Mouse (Mus musculus) hematopoietic stem cell, adult 5-6 weeks (primary cell): ENCODE results near the gene Epo. TPM values are rescaled to one million over a fixed set of nuclear protein-coding genes. Genes with fewer than 3 reads are reported as not detected.

ENCODE experiments used
- ATAC-seq, 2 experiments: fragments of 125-278 bp in 1 of 2; replicated peaks in 1 of 2; 2 replicates each; pipeline ENCODE4 v1.8.0; 2016 to 2017; ENCODE audit warnings: inconsistent platforms in 2 of 2, mild to moderate bottlenecking in 2 of 2, moderate number of reproducible peaks in 2 of 2, low read depth in 1 of 2, moderate TSS enrichment in 1 of 2; ENCODE audit not compliant: low FRiP score in 2 of 2, poor library complexity in 2 of 2, severe bottlenecking in 2 of 2, insufficient read depth in 1 of 2, low TSS enrichment in 1 of 2
- total RNA-seq: library from RNA; stranded (forward); fragments of 172-1452, 232-1000 nt; gene quantifications from 2 replicates; pipeline ENCODE4 v1.2.3, GENCODE M21; 2017

Epo gene
- not detected in 2 replicates for total RNA-seq

GRCm38 (mm10) chr5:137533117-137533827 lies at the start of gene Epo, which contains the start of gene Gnb2:
Gene Epo (minus strand): TSS chr5:137533242.
Gene Gnb2 (minus strand): TSS chr5:137533510.
- ATAC-seq = peak; percentile 80 to 82

- ATAC-seq = no peak
These were observed 49.7 kb upstream of the Epo start for GRCm38 (mm10) chr5:137582702-137583101.

GRCm38 (mm10) chr5:137580246-137580645 lies 47.2 kb upstream of the Epo start:
- no peak for ATAC-seq

- no peak for ATAC-seq
These were observed 41.4 kb upstream of the Epo start for GRCm38 (mm10) chr5:137574470-137574901.

GRCm38 (mm10) chr5:137570691-137571586 lies 37.9 kb upstream of the Epo start:
- ATAC-seq = peak; percentile 61 to 66

- ATAC-seq = peak in 1 of 2 experiments; percentile 17; a peak in 1 of 4 replicates
These were observed 37.1 kb upstream of the Epo start for GRCm38 (mm10) chr5:137570181-137570580.

GRCm38 (mm10) chr5:137569665-137570064 lies 36.6 kb upstream of the Epo start, which contains the start of gene Tfr2:
Gene Tfr2 (plus strand): TSS chr5:137569840.
- peak; percentile 61 to 71 for ATAC-seq

GRCm38 (mm10) chr5:137569031-137569430 lies 36.0 kb upstream of the Epo start:
- no peak for ATAC-seq

GRCm38 (mm10) chr5:137568223-137568798 lies 35.3 kb upstream of the Epo start:
- no peak for ATAC-seq

GRCm38 (mm10) chr5:137566416-137566815 lies 33.4 kb upstream of the Epo start:
- ATAC-seq = no peak

GRCm38 (mm10) chr5:137565744-137566143 lies 32.7 kb upstream of the Epo start:
- ATAC-seq = no peak

GRCm38 (mm10) chr5:137562965-137563364 lies 29.9 kb upstream of the Epo start:
- no peak for ATAC-seq

- ATAC-seq = no peak
These were observed 28.5 kb upstream of the Epo start for GRCm38 (mm10) chr5:137561556-137561955.

GRCm38 (mm10) chr5:137553898-137554297 lies 20.9 kb upstream of the Epo start:
- ATAC-seq = no peak

- ATAC-seq = peak in 1 of 2 experiments; percentile 75; a peak in 2 of 4 replicates
These were observed 20.4 kb upstream of the Epo start, which contains the start of gene Actl6b for GRCm38 (mm10) chr5:137553411-137553837. Gene Actl6b (plus strand): TSS chr5:137553517.

GRCm38 (mm10) chr5:137553000-137553399 lies 20.0 kb upstream of the Epo start:
- no peak for ATAC-seq

GRCm38 (mm10) chr5:137551119-137551518 lies 18.1 kb upstream of the Epo start:
- ATAC-seq = no peak

GRCm38 (mm10) chr5:137549840-137550239 lies 16.8 kb upstream of the Epo start:
- ATAC-seq = no peak
